Mouse (Mus musculus) lung, postnatal 0 days (tissue): ENCODE results near the gene Fto. TPM values are rescaled to one million over a fixed set of nuclear protein-coding genes. Genes with fewer than 3 reads are reported as not detected.

Source experiments
- ATAC-seq: fragments of 200-750 bp; cut with Nextera tagmentation; 2 replicates; pipeline ENCODE4 v1.8.0; 2017; ENCODE audit warnings: moderate library complexity
- DNase-seq: peaks from one replicate; pipeline ENCODE4 v3.0.0-alpha.2; 2016; ENCODE audit warnings: low spot score
- H3K27ac ChIP-seq: fragments of 300-500 bp; sonication (generic); 2 replicates; pipeline ENCODE4 v1.5.1; 2014; ENCODE audit warnings: antibody characterized with exemption, mild to moderate bottlenecking, low read length, mixed read lengths
- H3K27me3 ChIP-seq: fragments of 300-500 bp; sonication (generic); replicated peaks from 2 replicates; pipeline ENCODE4 v1.6.1; 2014; ENCODE audit warnings: low read length, mixed read lengths; ENCODE audit not compliant: insufficient read depth
- H3K36me3 ChIP-seq: fragments of 300-500 bp; sonication (generic); 2 replicates; pipeline ENCODE4 v1.6.1; 2014; ENCODE audit warnings: low read length, mixed read lengths; ENCODE audit not compliant: insufficient read depth
- H3K4me1 ChIP-seq: fragments of 300-500 bp; sonication (generic); 2 replicates; pipeline ENCODE4 v1.6.1; 2014; ENCODE audit warnings: antibody characterized with exemption, low read depth, low read length, mixed read lengths; ENCODE audit not compliant: insufficient read depth
- H3K4me2 ChIP-seq: fragments of 300-500 bp; sonication (generic); replicated peaks from 2 replicates; pipeline ENCODE4 v1.6.1; 2014; ENCODE audit warnings: low read depth, mild to moderate bottlenecking, low read length, moderate library complexity, mixed read lengths
- H3K4me3 ChIP-seq: fragments of 300-500 bp; sonication (generic); 2 replicates; pipeline ENCODE4 v1.5.1; 2014; ENCODE audit warnings: low read depth, low read length
- H3K9ac ChIP-seq: fragments of 300-500 bp; sonication (generic); replicated peaks from 2 replicates; pipeline ENCODE4 v1.6.1; 2014; ENCODE audit warnings: low read depth, mild to moderate bottlenecking
- H3K9me3 ChIP-seq: fragments of 300-500 bp; sonication (generic); 2 replicates; pipeline ENCODE4 v1.6.1; 2016; ENCODE audit warnings: low read length, mixed read lengths
- CTCF ChIP-seq: IDR thresholded peaks from 2 replicates; pipeline ENCODE4 v1.5.1; 2016; ENCODE audit warnings: antibody characterized with exemption, mild to moderate bottlenecking
- EP300 ChIP-seq: IDR thresholded peaks from 2 replicates; pipeline ENCODE4 v1.6.1; 2016; ENCODE audit warnings: antibody characterized with exemption, mild to moderate bottlenecking, control low read depth
- WGBS: fragments of 180-500 bp; shearing (Covaris S2); extraction: QIAGEN DNeasy Blood & Tissue Kit; methylation state at CpG from one replicate; pipeline ENCODE4 v1.1.7; 2014; 5-methylcytosine and 5-hydroxymethylcytosine counted together
- polyA plus RNA-seq: library from polyadenylated mRNA; unstranded; fragments of >200 nt; fragmentation: Nextera tagmentation; extraction: Ambion mirVana; gene quantifications from 2 replicates; pipeline ENCODE4 v1.2.1, GENCODE M21; 2015

Fto gene
- polyA plus RNA-seq, 1 experiment from 2014 or later: 29.8 TPM

GRCm38 (mm10) chr8:91496936-91497335, 183.6 kb downstream of the Fto start:
- Histone ChIP-seq H3K4me1 (peaks cover 4% of the 10 kb centered on the region; the same call in 1 of the 2 replicates), H3K27me3 (no peaks in the 10 kb centered on the region), H3K4me3 (no peak overlapping the region), H3K36me3 (no peaks in the 10 kb centered on the region), H3K27ac (no peak overlapping the region), H3K4me2 (no peak overlapping the region), H3K9me3 (no peaks in the 10 kb centered on the region), H3K9ac (no peak overlapping the region)
- ATAC-seq (no peak), DNase-seq (no peak)
- no peak for TF ChIP-seq CTCF
- TF ChIP-seq EP300: no peak
- 47% methylated on average over 7 of the region's 7 CpGs for WGBS

GRCm38 (mm10) chr8:91498611-91499010, 185.3 kb downstream of the Fto start:
- Histone ChIP-seq H3K4me1 (peaks cover 8% of the 10 kb centered on the region; the same call in 1 of the 2 replicates), H3K27ac (no peak overlapping the region), H3K9me3 (no peaks in the 10 kb centered on the region), H3K9ac (no peak overlapping the region), H3K4me2 (no peak overlapping the region), H3K4me3 (no peak overlapping the region), H3K36me3 (no peaks in the 10 kb centered on the region), H3K27me3 (no peaks in the 10 kb centered on the region)
- no peak for ATAC-seq
- no peak for DNase-seq
- 85% methylated on average over 9 of the region's 9 CpGs for WGBS
- no peak for TF ChIP-seq EP300
- TF ChIP-seq CTCF: no peak

- Histone ChIP-seq H3K9ac (no peak overlapping the region), H3K27ac (no peak overlapping the region), H3K9me3 (no peaks in the 10 kb centered on the region), H3K4me2 (no peak overlapping the region), H3K27me3 (no peaks in the 10 kb centered on the region), H3K36me3 (no peaks in the 10 kb centered on the region), H3K4me3 (no peak overlapping the region), H3K4me1 (peaks cover 11% of the 10 kb centered on the region; the same call in 1 of the 2 replicates)
- no peak for ATAC-seq
- 82% methylated on average over 2 of the region's 2 CpGs for WGBS
- no peak for DNase-seq
- TF ChIP-seq CTCF: no peak
- TF ChIP-seq EP300: no peak
These were observed 186.0 kb downstream of the Fto start for GRCm38 (mm10) chr8:91499303-91499702.

- no peak overlapping the region for H3K9ac ChIP-seq
- H3K4me1 ChIP-seq: peaks cover 17% of the 10 kb centered on the region; the same call in 1 of the 2 replicates
- 78% methylated on average over 11 of the region's 11 CpGs for WGBS
- TF ChIP-seq EP300 (no peak), CTCF (no peak)
- no peaks in the 10 kb centered on the region for H3K27me3 ChIP-seq
- no peaks in the 10 kb centered on the region for H3K36me3 ChIP-seq
- H3K27ac ChIP-seq: no peak overlapping the region
- H3K4me3 ChIP-seq: no peak overlapping the region
- ATAC-seq (no peak), DNase-seq (no peak)
- H3K4me2 ChIP-seq: no peak overlapping the region
- H3K9me3 ChIP-seq: no peaks in the 10 kb centered on the region
These were observed 188.8 kb downstream of the Fto start for GRCm38 (mm10) chr8:91501960-91502600.

GRCm38 (mm10) chr8:91502791-91503190, 189.5 kb downstream of the Fto start:
- H3K36me3 ChIP-seq: no peaks in the 10 kb centered on the region
- no peaks in the 10 kb centered on the region for H3K9me3 ChIP-seq
- no peak overlapping the region for H3K9ac ChIP-seq
- no peak overlapping the region for H3K4me2 ChIP-seq
- no peak overlapping the region for H3K4me3 ChIP-seq
- no peak overlapping the region for H3K27ac ChIP-seq
- no peaks in the 10 kb centered on the region for H3K27me3 ChIP-seq
- no peak for DNase-seq
- no peak for ATAC-seq
- TF ChIP-seq CTCF: no peak
- TF ChIP-seq EP300: no peak
- H3K4me1 ChIP-seq: peaks cover 17% of the 10 kb centered on the region; the same call in 1 of the 2 replicates
- 57% methylated on average over 5 of the region's 5 CpGs for WGBS

GRCm38 (mm10) chr8:91504360-91504759, 191.0 kb downstream of the Fto start:
- WGBS: 90% methylated on average over 3 of the region's 3 CpGs
- H3K27me3 ChIP-seq: no peaks in the 10 kb centered on the region
- no peak overlapping the region for H3K27ac ChIP-seq
- no peak for TF ChIP-seq EP300
- TF ChIP-seq CTCF: no peak
- ATAC-seq (no peak), DNase-seq (no peak)
- H3K4me1 ChIP-seq: peaks cover 17% of the 10 kb centered on the region; the same call in 1 of the 2 replicates
- no peak overlapping the region for H3K9ac ChIP-seq
- no peak overlapping the region for H3K4me3 ChIP-seq
- no peak overlapping the region for H3K4me2 ChIP-seq
- no peaks in the 10 kb centered on the region for H3K36me3 ChIP-seq
- H3K9me3 ChIP-seq: no peaks in the 10 kb centered on the region
